Mouse (Mus musculus) bone marrow macrophage, adult 2 months (primary cell): ENCODE measurements around the gene Ptgis.

Source experiments
- CTCF ChIP-seq: IDR thresholded peaks from 2 replicates; pipeline ENCODE4 v1.5.1; 2012; ENCODE audit warnings: low read depth, mild to moderate bottlenecking, low read length, moderate library complexity
- POLR2A ChIP-seq: IDR thresholded peaks from 2 replicates; pipeline ENCODE4 v1.6.1; 2012; ENCODE audit warnings: mild to moderate bottlenecking, low read depth, low read length, borderline replicate concordance

- TF ChIP-seq POLR2A (no peak), CTCF (no peak)
Measured at GRCm38 (mm10) chr2:167252057-167252687, 11.8 kb upstream of the Ptgis start.
